Mouse (Mus musculus) cortical plate, adult 2 months (tissue): ENCODE results near the gene Napsa.

Experiments
- CTCF ChIP-seq: fragments of 200-500 bp; IDR thresholded peaks from 2 replicates; pipeline ENCODE4 v1.5.1; 2011; ENCODE audit warnings: mild to moderate bottlenecking, control low read depth, low read length; ENCODE audit not compliant: insufficient read depth; ENCODE audit errors: extremely low read depth
- POLR2A ChIP-seq: fragments of 200-500 bp; IDR thresholded peaks from 2 replicates; pipeline ENCODE4 v1.6.1; 2011; ENCODE audit warnings: mild to moderate bottlenecking, low read length, control low read depth; ENCODE audit not compliant: insufficient read depth; ENCODE audit errors: extremely low read depth

DNA sequence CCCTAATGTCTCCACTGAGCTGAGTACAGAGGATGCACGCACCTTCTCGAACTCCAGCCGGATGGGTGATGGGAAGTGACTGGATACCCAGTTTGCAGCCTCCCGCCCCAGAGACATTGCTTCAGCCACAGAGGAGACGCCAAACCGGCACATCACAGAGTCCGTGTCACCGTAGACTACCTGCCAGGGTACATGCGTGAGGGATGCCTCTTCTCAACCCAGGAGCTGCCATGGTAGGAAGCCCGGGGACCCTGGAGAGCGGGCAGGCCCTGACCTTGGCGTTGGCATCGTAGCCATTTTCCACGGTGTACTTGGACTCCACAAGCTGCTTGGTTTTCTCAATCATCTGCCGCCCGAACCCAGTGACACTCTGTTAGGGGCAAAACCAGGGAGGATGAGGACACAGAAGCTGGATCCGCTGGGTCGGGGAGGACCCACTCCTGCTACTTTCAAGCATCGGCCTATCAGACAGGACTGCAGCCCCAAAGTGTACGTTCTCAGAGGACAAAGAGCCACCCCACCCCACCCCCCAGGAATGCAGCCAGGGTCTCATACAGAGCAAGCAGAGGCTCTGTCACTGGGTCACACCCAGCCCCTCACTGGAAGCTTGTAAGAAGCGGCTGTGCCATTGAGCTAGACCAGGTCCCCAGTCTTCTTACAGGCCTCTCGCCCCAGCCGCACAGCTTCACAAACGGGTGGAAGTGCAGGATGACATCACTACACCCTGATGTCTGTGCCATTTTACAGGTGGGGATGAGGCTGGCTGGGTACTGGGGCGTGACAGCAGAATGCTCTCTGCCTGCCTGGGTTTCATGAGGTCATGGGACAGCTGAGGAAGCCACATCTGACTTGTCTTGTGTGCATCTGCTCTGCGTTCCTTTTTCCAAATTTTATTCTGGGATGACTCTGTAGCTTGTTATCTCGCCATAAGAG, 36.3 kb upstream of the Napsa start:
- TF ChIP-seq CTCF = no peak
- no peak for TF ChIP-seq POLR2A
